Mouse (Mus musculus) thymus, adult 2 months (tissue): ENCODE results near the gene Trabd2b. TPM values are rescaled to one million over a fixed set of nuclear protein-coding genes. Genes with fewer than 3 reads are reported as not detected.

ENCODE experiments used
- DNase-seq: peaks from one replicate; pipeline ENCODE4 v3.0.0; 2021
- H3K27ac ChIP-seq: fragments of 200-500 bp; 2 replicates; pipeline ENCODE4 v1.5.1; 2012; ENCODE audit warnings: low read length, control low read depth; ENCODE audit not compliant: control insufficient read depth, insufficient read depth
- H3K27me3 ChIP-seq: fragments of 200-500 bp; 2 replicates; pipeline ENCODE4 v1.6.1; 2012; ENCODE audit warnings: mild to moderate bottlenecking, low read length, moderate library complexity, mixed read lengths; ENCODE audit not compliant: control insufficient read depth, insufficient read depth
- H3K36me3 ChIP-seq: fragments of 200-500 bp; 2 replicates; pipeline ENCODE4 v1.6.1; 2012; ENCODE audit warnings: mild to moderate bottlenecking, low read length, moderate library complexity; ENCODE audit not compliant: control insufficient read depth, insufficient read depth
- H3K4me1 ChIP-seq: fragments of 200-500 bp; replicated peaks from 2 replicates; pipeline ENCODE4 v1.6.1; 2012; ENCODE audit warnings: low read length; ENCODE audit not compliant: control insufficient read depth, insufficient read depth
- H3K4me3 ChIP-seq: fragments of 200-500 bp; 2 replicates; pipeline ENCODE4 v1.5.1; 2012; ENCODE audit warnings: mild to moderate bottlenecking, low read length, control low read depth, moderate library complexity; ENCODE audit not compliant: control insufficient read depth, insufficient read depth
- CTCF ChIP-seq: fragments of 200-500 bp; IDR thresholded peaks from 2 replicates; pipeline ENCODE4 v1.5.1; 2012; ENCODE audit warnings: mild to moderate bottlenecking, control low read depth, low read length, moderate library complexity, borderline replicate concordance; ENCODE audit not compliant: control insufficient read depth, poor library complexity, insufficient read depth; ENCODE audit errors: extremely low read depth
- POLR2A ChIP-seq: fragments of 200-500 bp; IDR thresholded peaks from 2 replicates; pipeline ENCODE4 v1.6.1; 2012; ENCODE audit warnings: mild to moderate bottlenecking, low read length, control low read depth, moderate library complexity; ENCODE audit not compliant: control insufficient read depth, poor library complexity, insufficient read depth; ENCODE audit errors: extremely low read depth
- WGBS: fragments of 180-500 bp; shearing (Covaris S2); methylation state at CpG from one replicate; pipeline ENCODE4 v1.1.7; 2018; 5-methylcytosine and 5-hydroxymethylcytosine counted together
- polyA plus RNA-seq: library from polyadenylated mRNA; depleted of rRNA; stranded (reverse); fragments of >200 nt; gene quantifications from 2 replicates; pipeline ENCODE4 v1.2.3, GENCODE M21; 2012

The Trabd2b gene
- polyA plus RNA-seq, 1 experiment = 1.5 TPM

DNA sequence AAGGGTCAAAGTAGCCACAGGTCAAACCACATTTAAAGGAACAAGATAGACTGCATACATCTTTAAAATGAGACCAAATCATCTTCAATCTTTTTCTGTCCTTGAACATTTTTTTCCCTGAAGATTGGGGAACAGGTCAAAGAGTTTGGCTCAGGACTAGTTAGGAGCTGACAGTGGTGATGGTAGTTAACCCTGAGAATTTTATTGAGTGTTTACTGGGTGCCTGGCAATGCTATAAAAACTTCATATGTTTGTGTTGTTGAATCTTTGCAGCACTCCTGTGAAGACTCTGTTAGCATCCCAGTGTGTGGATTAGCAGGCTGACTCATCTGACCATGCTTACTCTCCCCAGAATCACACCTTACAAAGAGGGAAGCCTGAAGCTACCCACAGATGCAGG is 238.8 kb downstream of the Trabd2b start:
- Histone ChIP-seq H3K4me3 (no peak overlapping the region), H3K27ac (no peak overlapping the region), H3K36me3 (no peaks in the 10 kb centered on the region), H3K27me3 (no peaks in the 10 kb centered on the region), H3K4me1 (0 out of 2 replicates have a peak, but pooled peaks cover under 1% of the 10 kb centered on the region)
- TF ChIP-seq CTCF (no peak), POLR2A (no peak)
- DNase-seq = no peak

DNA sequence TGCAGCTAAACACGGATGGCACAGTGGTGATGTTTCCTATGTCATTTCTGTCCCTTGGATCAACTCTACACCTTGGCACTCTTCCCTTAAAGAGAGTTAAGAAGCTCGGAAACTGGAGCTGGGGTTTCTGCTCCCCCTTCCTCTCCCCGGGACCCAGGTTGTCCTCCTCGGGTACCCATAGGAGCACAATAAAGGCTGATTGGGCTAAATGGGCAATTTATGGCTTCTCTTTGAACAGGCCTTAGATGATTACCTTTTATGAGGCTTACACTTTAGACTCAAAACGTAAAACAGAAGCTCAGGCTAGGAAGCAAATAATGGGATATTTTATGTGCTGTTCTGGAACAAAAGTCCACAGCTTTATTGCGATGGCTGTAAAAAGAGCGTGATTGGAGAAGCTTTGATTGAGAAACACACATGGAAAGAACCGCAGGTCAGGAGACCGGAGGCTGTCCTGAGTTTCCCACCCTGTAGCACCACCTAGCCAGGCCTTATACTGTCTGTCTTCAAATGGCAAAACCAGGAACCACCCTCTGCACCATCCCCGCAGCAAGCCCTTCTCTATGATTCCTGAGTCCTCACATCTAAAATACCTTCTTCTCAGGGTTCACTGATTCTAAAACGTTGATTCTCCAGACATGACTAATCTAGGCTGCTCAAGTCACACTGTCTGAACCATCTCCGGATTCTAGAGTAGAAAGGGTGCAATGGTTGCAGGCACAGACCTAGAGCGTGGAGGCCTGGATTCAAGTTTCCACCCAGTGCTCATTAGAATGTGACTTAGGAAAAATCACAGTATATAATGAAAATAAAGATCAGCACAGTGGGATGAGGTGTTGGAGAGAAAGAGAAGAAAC is 240.5 kb downstream of the Trabd2b start:
- no peak for DNase-seq
- no peaks in the 10 kb centered on the region for H3K36me3 ChIP-seq
- TF ChIP-seq POLR2A (no peak), CTCF (no peak)
- peaks cover 8% of the 10 kb centered on the region for H3K4me1 ChIP-seq
- no peak overlapping the region for H3K4me3 ChIP-seq
- 89% methylated on average over 13 of the region's 13 CpGs for WGBS
- H3K27me3 ChIP-seq = no peaks in the 10 kb centered on the region
- no peak overlapping the region for H3K27ac ChIP-seq

DNA sequence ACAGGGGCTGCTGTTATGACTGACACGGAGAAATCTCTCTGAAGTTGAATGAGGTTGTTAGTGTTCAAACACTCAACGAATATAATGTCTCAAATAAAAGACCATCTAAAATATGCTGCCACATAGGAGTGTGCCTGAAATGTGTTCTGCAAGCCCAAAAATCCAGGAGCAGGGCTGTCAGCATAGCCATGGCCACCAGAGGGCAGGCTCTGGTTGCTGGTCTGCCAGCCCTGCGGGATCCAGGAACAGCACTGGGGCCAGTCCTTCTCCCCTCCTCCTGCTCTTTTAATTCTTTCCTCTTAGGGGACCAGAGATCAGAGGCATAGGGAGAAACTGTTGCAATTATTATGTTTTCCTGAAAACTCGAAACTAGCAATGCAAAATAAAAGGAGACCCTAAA is 241.2 kb downstream of the Trabd2b start:
- DNase-seq = peak; percentile 78

DNA sequence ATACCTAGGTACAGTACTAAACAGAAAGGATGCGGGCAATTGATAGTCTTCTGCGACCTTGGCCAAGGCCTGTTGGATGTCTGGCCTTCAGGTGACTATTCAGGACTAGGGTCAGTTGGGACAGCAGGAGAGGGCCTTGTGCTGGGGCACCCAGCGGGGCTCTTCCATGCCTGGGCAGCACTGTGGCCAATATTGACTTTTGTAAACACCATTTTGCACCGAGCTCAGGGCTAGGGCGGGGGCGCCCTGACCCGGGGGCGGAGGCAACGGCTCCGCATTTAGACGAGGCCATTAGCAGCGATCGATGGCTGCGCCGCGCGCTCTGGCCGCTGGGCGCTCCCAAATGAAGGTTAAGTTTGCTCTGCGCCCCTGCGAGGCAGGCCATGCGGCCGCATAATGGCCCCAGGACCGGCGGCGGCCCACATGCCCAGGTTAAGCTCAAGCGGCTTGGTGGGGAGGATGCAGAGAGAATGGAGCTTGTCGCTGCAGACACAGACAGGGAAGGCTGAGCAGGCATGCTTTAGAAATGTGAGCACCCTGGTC is 242.1 kb downstream of the Trabd2b start:
- Histone ChIP-seq H3K4me1 (peaks cover 8% of the 10 kb centered on the region), H3K36me3 (no peaks in the 10 kb centered on the region), H3K27me3 (no peaks in the 10 kb centered on the region), H3K4me3 (no peak overlapping the region), H3K27ac (no peak overlapping the region)
- WGBS = 96% methylated on average over 28 of the region's 28 CpGs
- DNase-seq = no peak
- TF ChIP-seq POLR2A (no peak), CTCF (no peak)

More for the DNA sequence above, 241.2 kb downstream of the Trabd2b start:
- TF ChIP-seq POLR2A (no peak), CTCF (peak; percentile 94)
- 17% methylated on average over 4 of the region's 4 CpGs for WGBS
- Histone ChIP-seq H3K4me3 (no peak overlapping the region), H3K4me1 (peaks cover 8% of the 10 kb centered on the region), H3K27me3 (no peaks in the 10 kb centered on the region), H3K36me3 (no peaks in the 10 kb centered on the region), H3K27ac (no peak overlapping the region)

DNA sequence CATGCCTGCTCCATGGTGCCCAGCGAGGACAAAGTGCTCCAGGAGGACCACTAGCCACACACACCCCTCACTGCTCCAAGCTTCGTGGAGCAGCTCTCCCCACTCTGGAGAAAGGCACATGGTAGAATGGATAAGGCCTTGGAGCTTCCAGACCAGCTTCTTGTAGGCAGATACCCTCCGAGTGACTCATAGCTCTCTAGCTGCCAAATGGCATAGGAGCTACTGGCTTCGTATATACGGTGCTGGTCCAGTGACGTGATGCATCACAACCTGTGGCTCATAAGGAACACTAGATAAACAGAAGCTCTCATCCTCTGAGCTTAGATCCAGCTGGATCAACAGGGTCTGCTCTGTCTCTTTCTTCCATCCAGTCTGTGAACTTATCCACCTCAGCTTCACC is 244.0 kb downstream of the Trabd2b start:
- no peak for DNase-seq
- Histone ChIP-seq H3K27ac (no peak overlapping the region), H3K4me3 (no peak overlapping the region), H3K27me3 (no peaks in the 10 kb centered on the region), H3K4me1 (peaks cover 8% of the 10 kb centered on the region), H3K36me3 (no peaks in the 10 kb centered on the region)
- WGBS = 94% methylated on average over 6 of the region's 6 CpGs
- TF ChIP-seq POLR2A (no peak), CTCF (no peak)

DNA sequence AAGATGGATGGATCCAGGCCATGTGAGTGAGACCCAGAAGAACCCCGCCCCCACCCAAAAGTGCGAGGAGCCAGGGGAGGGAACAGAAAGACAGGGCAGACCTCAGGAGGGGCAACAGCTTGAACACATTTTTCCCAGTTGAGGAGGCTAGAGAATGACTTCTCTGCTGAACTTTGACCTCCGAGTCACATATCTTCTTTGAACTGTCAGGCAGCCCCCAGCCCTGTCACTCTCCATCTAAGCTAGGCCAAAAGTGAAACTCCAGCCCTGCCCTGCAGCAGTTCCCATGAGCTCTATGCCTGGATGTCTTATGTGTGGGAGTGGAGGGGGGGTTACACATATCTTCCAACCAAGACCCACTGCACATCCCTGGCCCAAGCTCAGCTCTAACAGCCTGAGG is 244.5 kb downstream of the Trabd2b start:
- no peak for DNase-seq
- no peak overlapping the region for H3K27ac ChIP-seq
- H3K36me3 ChIP-seq = no peaks in the 10 kb centered on the region
- peaks cover 8% of the 10 kb centered on the region for H3K4me1 ChIP-seq
- WGBS = 98% methylated on average over 3 of the region's 3 CpGs
- no peaks in the 10 kb centered on the region for H3K27me3 ChIP-seq
- H3K4me3 ChIP-seq = no peak overlapping the region
- no peak for TF ChIP-seq POLR2A
- TF ChIP-seq CTCF = no peak
